Mouse (Mus musculus) left cerebral cortex, adult 18-20 months (tissue): ENCODE measurements around the gene Brwd1. TPM values are rescaled to one million over a fixed set of nuclear protein-coding genes. Genes with fewer than 3 reads are reported as not detected.
A peak's percentile ranks its signal among the peaks of the same experiment; 100 is the strongest.
"Not testable (repeated sequence)": the region's sequence is repeated elsewhere in the genome, so short reads cannot be mapped to it uniquely, and the experiment has no call there.

Source experiments
- DNase-seq, 2 experiments: peaks; one replicate each; pipeline ENCODE4 v3.0.0; 2021 to 2022; ENCODE audit warnings: low spot score in 2 of 2, mixed read lengths in 1 of 2
- long read RNA-seq, 2 experiments: library from polyadenylated mRNA; stranded (forward); transcript quantifications; one replicate each; pipeline ENCODE4 v2.0.0; 2021
- total RNA-seq, 2 experiments: library from RNA; stranded (reverse); gene quantifications; 2 replicates each; pipeline ENCODE4 v1.2.3; 2021

The Brwd1 gene
- 100 to 1,000 TPM; 146 TPM for total RNA-seq
- long read RNA-seq, experiment 1, transcript Brwd1-203 (5 exons, 2,382 nt), result major isoform, 101 of 112 reads
- long read RNA-seq, experiment 1, partial matches to known transcripts, result 2 of 112 reads
- long read RNA-seq, experiment 1, other reads (novel, unspliced or antisense), result 9 of 112 reads
- long read RNA-seq, experiment 2, transcript Brwd1-203 (5 exons, 2,382 nt), result major isoform, 105 of 117 reads
- long read RNA-seq, experiment 2, partial matches to known transcripts, result 5 of 117 reads
- long read RNA-seq, experiment 2, other reads (novel, unspliced or antisense), result 7 of 117 reads

- peak; percentile 83 to 91 for DNase-seq
Measured at GRCm38 (mm10) chr16:96082301-96083178, at the start of gene Brwd1. Brwd1 (minus strand) TSS chr16:96082526.

- DNase-seq, result no peak
Measured at GRCm38 (mm10) chr16:96128466-96128865, 46.1 kb upstream of the Brwd1 start.

DNA sequence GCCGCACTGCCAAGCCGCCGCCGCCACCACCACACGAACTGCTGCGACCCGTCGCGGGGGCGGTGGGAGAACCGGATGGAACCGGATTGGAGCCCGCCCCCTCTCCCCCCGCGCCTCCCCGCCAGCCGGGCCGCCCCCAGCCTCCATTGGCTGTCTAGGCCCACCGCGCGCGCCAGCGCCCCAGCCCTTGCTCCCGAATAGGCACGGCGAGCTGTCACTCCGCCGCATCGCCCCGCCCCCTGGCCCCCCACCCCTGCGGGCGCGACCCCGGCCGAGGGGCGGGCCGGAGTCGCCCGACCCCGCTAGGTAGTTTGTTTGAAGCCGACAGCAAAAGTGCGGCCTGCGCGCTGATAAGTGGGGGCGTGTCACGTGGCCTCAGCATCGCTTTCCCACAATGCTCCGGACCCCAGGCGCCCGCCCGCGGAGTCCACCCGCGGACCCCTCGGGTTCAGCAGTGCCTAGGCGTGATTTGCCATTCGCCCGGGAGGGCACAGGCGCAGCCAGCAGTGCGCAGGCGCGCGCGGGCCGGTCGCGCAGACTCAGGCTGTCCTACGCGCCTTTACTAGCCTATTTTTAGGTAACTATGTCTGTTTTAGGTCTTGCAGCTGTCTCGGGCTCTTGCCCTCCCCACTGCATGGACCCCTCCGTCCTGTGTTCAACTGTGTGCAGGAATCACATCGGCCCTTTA lies 45.5 kb upstream of the Brwd1 start, which contains the start of gene Hmgn1:
TSS of gene Hmgn1 (minus strand) at position 73 of the 688 bp plus-strand sequence.
- peak; percentile 85 to 93 for DNase-seq

DNA sequence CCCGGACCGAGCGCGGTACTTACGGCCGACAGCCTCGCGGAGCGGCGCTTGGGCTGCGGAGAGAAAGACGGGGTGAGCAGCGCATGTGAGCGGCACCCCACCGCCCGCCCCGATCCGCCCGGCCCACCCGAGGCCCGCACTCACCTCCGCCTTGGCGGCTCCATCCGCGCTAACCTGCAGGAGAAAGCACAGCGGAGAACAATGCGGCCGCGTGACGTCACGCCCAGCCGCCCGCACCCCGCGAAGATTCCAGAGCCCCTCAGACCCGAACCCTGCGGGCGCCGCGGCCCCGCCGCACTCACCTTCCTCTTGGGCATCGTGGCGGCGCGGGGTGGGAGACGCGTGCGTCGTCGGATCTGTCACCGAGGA lies 44.9 kb upstream of the Brwd1 start:
- no peak for DNase-seq

DNA sequence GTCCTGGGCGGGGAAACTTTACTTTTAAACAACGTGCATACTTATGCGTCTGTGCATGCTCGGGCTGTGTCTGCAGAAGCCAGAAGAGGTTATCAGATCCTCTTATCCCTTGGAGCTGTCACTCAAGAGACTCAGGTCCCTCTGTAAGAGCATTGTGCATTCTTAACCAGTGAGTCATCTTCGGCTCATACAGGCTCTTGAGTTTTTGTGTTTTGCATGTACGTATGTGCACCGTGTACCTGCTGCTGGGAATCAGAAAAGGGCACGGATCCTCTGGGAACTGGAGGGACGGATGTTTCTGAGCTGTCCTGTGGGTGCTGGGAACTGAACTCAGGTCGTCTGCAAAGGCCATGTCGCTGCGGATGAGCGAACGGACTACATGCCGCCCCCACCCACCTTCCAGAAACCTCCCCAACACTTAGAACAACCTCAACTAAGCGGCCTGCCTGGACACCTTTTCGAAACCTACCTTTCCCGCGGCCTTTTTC lies 44.4 kb upstream of the Brwd1 start:
- peak in 1 of 2 experiments; percentile 8 for DNase-seq

GRCm38 (mm10) chr16:96120022-96120623 lies 37.8 kb upstream of the Brwd1 start:
- DNase-seq, result no peak

- no peak for DNase-seq
Measured at GRCm38 (mm10) chr16:96114729-96115128, 32.4 kb upstream of the Brwd1 start.

GRCm38 (mm10) chr16:96112769-96113168 lies 30.4 kb upstream of the Brwd1 start:
- DNase-seq, result no peak

GRCm38 (mm10) chr16:96110655-96111345 lies 28.5 kb upstream of the Brwd1 start:
- DNase-seq, result no peak

GRCm38 (mm10) chr16:96109673-96110072 lies 27.3 kb upstream of the Brwd1 start:
- DNase-seq, result no peak

DNA sequence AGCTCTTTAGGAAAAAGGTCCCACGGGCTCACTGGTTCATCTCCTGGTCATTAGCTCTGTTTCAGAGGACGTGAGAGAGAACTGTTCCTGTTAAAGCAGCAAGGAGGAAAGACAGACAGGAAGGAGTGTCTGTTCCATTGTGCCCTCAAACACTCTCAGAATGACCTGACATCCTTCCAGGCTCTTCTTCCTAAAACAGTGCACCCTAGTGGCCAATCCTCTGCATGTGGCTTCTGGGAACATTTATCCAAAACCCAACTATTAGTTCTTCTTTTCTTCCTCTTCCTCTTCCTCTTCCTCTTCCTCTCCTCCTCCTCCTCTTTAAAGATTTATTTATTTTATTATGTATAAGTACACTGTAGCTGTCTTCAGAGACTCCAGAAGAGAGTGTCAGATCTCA lies 20.7 kb upstream of the Brwd1 start:
- DNase-seq, result peak in 1 of 2 experiments; percentile 21

DNA sequence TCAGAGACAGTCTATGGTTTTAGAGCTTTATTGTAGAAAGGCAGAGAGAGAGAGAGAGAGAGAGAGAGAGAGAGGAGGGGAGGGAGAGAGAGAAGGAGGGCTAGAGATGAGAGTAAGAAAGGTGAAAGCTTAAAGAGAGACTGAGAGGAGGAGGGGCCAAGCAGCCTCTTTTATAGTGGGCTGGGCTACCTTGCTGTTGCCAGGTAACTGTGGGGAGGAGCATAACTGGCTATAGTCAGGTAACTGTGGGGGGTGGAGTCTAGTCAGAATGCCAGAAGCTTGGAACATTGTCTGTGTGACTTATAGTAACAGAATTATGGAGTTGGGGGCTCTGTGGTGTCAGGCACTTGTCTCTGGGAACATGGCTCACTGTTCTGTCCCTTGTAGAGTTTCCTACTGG lies 15.5 kb upstream of the Brwd1 start:
- DNase-seq, result not testable (repeated sequence)

DNA sequence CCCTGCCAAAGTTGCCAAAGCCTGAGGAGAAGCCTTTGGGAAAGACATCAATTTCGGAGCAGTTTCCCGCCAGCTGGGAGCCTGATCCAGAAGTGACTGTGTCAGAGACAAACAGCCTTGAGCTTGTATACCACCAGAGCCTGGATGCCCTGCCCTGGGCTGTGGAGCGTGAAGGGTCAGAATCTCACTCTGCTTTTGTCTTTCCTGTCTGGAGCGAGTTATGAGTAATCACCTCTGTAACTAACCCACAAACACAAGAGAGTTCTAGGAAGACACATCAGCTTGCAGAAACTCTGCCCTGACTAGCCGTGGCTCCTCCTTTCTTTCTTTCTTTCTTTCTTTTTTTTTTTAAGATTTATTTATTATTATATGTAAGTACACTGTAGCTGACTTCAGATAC lies 13.6 kb upstream of the Brwd1 start:
- DNase-seq, result no peak

DNA sequence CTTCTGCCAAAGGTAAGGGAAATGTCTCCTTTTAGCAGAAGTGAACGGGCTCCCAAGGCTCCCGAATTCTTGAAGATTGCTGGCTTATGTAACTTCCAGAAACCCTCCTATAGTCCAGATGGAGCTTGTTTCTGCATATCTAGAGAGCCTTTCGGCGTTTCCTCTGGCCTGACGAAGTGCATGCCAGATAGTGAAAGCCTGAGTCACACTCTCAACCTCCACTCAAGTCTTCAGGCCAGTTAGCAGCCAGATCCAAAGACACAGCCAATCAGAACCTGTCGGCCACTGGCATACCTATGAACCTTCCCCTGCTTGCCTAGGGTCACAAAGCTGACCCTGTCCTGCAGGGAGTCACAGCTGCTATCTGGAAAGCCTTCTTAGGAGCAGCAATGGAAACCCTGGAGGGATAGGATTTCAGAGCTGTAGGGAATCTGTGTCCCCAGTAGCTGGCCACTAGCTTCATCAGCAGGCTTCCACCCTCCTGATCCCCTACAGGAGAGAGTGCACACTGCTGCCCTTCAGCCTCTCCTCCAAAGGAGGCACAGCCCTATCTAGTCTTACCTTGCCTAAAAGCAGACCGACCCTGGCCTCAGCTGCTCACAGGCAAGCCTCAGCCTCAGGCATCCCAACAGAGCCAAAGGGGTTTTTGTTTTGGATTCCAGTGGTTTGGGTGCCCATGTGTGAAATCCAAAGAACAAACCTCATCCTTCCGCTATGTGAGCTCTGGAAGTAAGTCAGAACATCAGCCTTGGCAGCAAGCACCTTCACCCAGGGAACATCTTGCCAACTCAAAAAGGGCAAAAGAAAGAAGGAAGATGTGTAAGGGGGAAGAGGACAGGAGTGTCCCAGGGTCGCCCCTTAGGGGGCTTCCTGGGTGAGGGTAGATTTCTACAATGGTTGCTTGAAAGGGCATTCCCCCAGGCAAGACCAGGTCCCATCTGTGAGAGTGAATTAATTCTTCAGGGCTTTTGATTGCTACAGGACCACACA lies 9.5 kb upstream of the Brwd1 start:
- DNase-seq, result peak; percentile 18

DNA sequence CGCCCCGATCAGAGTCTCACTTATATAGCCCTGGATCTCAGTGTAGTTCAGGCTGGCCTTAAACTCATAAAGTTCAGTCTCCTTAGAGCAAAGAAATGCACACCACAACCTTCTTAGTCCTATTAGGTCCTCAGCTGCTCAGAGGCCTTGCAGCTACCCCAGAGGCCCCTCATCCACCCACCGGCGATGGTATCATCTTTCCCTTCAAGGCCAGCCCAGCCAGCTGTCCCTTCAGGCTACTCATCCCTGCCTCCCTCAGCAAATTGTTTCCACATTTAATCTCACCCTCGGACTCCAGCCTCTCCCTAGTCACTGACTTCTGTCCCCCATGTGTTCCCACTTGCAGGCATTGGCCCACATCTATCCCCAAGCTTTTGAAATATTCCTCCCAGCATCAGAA lies 5.8 kb upstream of the Brwd1 start:
- no peak for DNase-seq

GRCm38 (mm10) chr16:96087436-96087835 lies 5.1 kb upstream of the Brwd1 start:
- DNase-seq, result no peak

GRCm38 (mm10) chr16:96087001-96087400 lies 4.7 kb upstream of the Brwd1 start:
- no peak for DNase-seq

DNA sequence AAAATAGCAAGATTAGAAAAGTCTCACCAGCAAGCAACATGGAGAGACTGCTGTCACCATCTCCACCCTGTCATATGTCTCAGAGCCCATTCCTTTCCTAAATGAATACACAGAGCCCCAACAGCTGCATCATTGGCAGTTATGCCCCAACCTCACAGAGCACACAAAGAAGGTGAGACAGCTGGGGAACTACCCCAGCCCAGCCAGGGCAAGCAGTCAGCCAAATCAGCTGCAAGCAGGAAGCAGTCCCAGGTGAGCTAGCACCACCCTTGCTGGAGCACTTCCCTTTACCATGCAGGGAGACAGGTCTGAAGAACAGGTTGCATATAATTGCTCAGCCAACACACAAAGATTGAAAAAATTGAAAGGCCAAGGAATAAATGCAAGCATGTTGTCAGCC lies 3.3 kb upstream of the Brwd1 start:
- DNase-seq, result no peak

- no peak for DNase-seq
Measured at GRCm38 (mm10) chr16:96083179-96083646, 887 bp upstream of the Brwd1 start.
